Mouse (Mus musculus): ENCODE results near the gene Gm48551. TPM values are rescaled to one million over a fixed set of nuclear protein-coding genes. Genes with fewer than 3 reads are reported as not detected.

Gm48551 gene
- polyA plus RNA-seq, 1 experiment from 2014 or later, result 2.7 TPM

DNA sequence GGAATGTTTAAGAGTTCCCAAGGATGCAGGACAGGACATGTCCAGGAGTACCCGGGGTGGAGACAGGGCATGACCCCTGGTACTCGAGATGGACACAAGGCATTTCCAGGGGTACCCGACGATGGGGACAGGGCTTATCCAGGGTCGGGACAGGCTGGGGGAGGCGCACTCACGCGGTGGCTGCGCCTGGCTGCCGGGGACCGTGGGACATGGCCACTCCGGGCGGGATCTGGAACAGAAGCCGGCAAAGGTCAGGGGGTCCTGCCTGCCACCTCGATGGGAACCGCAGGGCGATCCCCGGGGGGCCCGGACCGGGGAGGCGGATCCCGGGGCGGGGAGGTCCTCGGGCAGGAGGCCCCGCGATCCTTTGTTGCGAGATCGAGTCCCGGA, 34.3 kb upstream of the Gm48551 start:
- peak overlapping the region; percentile 95 for H3K27ac ChIP-seq (replicated peaks)
- H3K27me3 ChIP-seq (replicated peaks; ENCODE audit: low read depth, poor library complexity, severe bottlenecking), result peaks cover 42% of the 10 kb centered on the region
- peaks cover 38% of the 10 kb centered on the region for H3K36me3 ChIP-seq (replicated peaks)
- H3K9me3 ChIP-seq, result no peaks in the 10 kb centered on the region
- peaks cover 61% of the 10 kb centered on the region for H3K4me1 ChIP-seq
- H3K4me3 ChIP-seq, result peak overlapping the region; percentile 98
- WGBS, result 1% methylated on average over 29 of the region's 29 CpGs
- DNase-seq (ENCODE audit: low spot score), result no peak

DNA sequence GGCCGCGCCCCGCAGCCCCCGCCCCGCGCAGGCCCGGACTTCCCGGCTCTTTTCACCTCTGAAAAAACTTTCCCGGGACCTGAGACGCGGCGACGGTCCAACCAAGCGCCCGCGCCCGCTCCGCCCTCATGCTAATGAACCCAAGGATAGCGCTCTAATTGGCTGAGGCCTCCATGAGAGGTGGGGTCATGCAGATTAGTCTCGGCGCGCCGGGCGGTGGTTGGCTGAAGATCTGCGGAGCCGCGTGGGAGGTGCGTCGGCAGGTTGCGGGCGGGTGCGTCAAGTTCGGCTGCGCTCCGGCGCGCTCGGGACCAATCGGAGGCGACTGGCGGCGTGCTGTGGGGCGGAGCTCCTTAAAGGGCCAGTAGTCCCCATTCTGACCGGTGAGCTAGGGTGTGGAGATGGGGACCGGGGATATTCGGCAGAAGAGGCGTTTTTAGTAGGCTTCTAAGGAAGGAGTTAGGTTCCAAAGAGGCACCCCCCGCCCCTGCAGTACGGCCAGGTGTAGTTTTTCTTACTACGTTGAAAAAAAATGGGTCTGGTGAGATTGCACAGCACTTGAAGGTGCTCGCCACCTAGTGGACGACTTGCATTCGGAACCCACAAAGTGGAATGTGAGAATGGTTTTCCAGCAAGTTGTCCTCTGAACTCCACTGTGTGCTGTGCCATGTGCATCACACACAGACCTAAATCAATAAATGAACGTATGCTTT, 33.8 kb upstream of the Gm48551 start, which contains the start of gene Hmg20b:
Hmg20b (minus strand) TSS at position 130 of the 713 bp plus-strand sequence.
- H3K4me1 ChIP-seq, result peaks cover 66% of the 10 kb centered on the region
- H3K9me3 ChIP-seq, result no peaks in the 10 kb centered on the region
- peaks cover 39% of the 10 kb centered on the region for H3K27me3 ChIP-seq (replicated peaks; ENCODE audit: low read depth, poor library complexity, severe bottlenecking)
- H3K36me3 ChIP-seq (replicated peaks), result peaks cover 32% of the 10 kb centered on the region
- peak within 1 kb of the TSS; percentile 98 for H3K4me3 ChIP-seq
- DNase-seq (ENCODE audit: low spot score), result peak; percentile 100
- under 1% methylated on average over 54 of the region's 54 CpGs for WGBS
- peak within 1 kb of the TSS; percentile 95 for H3K27ac ChIP-seq (replicated peaks)

GRCm38 (mm10) chr10:81351678-81352291, 32.5 kb upstream of the Gm48551 start:
- Histone ChIP-seq H3K4me1 (peaks cover 62% of the 10 kb centered on the region), H3K27ac (replicated peaks) (no peak overlapping the region), H3K9me3 (no peaks in the 10 kb centered on the region), H3K36me3 (replicated peaks) (peaks cover 19% of the 10 kb centered on the region), H3K4me3 (peak overlapping the region; percentile 25; the same call in 1 of the 2 replicates), H3K27me3 (replicated peaks; ENCODE audit: low read depth, poor library complexity, severe bottlenecking) (peaks cover 39% of the 10 kb centered on the region)
- DNase-seq (ENCODE audit: low spot score), result no peak
- WGBS, result 22% methylated on average over 9 of the region's 9 CpGs

DNA sequence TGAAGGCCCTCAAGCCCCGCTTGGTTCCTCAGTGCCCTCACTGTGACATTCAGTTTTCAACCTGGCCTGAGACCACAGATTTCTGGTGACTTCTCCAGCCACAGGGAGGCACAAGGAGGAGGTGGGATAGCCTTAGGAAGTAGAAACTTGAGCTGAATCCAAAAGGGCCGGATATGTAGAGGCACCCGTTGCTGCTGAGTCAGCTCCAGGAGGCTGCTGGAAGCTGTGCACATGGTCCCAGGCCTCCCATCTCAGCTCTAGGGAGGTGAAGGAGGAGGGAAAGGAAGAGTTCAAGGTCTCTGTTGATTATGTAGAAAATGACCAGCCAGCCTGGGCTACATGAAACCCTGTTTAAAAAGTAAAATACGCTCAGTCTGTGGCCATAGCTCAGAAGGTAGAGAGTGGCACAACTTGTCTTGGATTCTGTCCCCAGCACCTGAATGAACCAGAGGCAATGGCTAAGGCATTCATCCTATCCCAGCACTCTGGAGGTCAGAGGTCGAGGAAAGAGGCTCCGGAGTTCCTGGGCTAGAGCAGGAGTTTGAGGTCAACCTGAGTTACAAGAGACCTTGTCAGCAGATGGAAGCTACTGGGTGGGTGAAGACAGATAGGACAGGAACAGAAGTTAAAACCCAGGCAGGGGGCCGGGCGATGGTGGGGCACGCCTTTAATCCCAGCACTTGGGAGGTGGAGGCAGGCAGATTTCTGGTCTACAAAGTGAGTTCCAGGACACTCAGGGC, 29.4 kb upstream of the Gm48551 start:
- 57% methylated on average over 9 of the region's 9 CpGs for WGBS
- H3K4me3 ChIP-seq, result no peak overlapping the region
- H3K9me3 ChIP-seq, result no peaks in the 10 kb centered on the region
- DNase-seq (ENCODE audit: low spot score), result no peak
- 0 out of 2 replicates have a peak, but pooled peaks cover under 1% of the 10 kb centered on the region for H3K36me3 ChIP-seq (replicated peaks)
- H3K27me3 ChIP-seq (replicated peaks; ENCODE audit: low read depth, poor library complexity, severe bottlenecking), result peaks cover 41% of the 10 kb centered on the region
- peaks cover 62% of the 10 kb centered on the region for H3K4me1 ChIP-seq
- H3K27ac ChIP-seq (replicated peaks), result no peak overlapping the region; the same call in 1 of the 2 replicates

DNA sequence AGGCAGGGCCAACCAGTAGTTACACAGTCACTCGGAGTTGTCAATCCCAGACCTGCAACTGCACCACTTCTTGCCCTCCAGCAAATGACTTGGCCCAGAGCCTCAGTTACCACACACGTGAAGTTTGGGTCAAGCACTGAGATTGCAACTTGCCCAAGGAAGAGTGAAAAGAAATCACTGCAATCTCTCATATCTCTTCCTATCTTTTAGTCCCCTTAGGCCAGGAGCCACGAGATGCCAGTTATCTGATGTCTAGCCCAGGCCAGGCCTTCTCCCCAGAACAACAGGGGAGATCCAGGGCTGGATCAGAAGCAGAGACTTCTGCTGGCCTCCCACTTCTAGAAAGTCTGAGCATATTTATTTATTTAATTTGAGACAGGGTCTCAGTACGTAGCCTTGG, 28.7 kb upstream of the Gm48551 start:
- Histone ChIP-seq H3K36me3 (replicated peaks) (0 out of 2 replicates have a peak, but pooled peaks cover 4% of the 10 kb centered on the region), H3K4me3 (no peak overlapping the region), H3K27ac (replicated peaks) (no peak overlapping the region), H3K27me3 (replicated peaks; ENCODE audit: low read depth, poor library complexity, severe bottlenecking) (peaks cover 42% of the 10 kb centered on the region), H3K4me1 (peaks cover 66% of the 10 kb centered on the region), H3K9me3 (no peaks in the 10 kb centered on the region)
- no peak for DNase-seq (ENCODE audit: low spot score)
- WGBS, result 70% methylated on average over 4 of the region's 4 CpGs

- Histone ChIP-seq H3K27me3 (replicated peaks; ENCODE audit: low read depth, poor library complexity, severe bottlenecking) (peaks cover 42% of the 10 kb centered on the region), H3K36me3 (replicated peaks) (peaks cover 12% of the 10 kb centered on the region; the same call in 1 of the 2 replicates), H3K27ac (replicated peaks) (no peak overlapping the region; the same call in 1 of the 2 replicates), H3K9me3 (no peaks in the 10 kb centered on the region), H3K4me1 (peaks cover 68% of the 10 kb centered on the region), H3K4me3 (peak overlapping the region; percentile 85)
- WGBS, result 56% methylated on average over 12 of the region's 12 CpGs
- DNase-seq (ENCODE audit: low spot score), result no peak
These were observed 27.8 kb upstream of the Gm48551 start for GRCm38 (mm10) chr10:81356352-81356990.

GRCm38 (mm10) chr10:81356991-81357844, 27.0 kb upstream of the Gm48551 start, which contains the start of gene Mfsd12:
TSS of gene Mfsd12 (plus strand) at chr10:81357491.
- Histone ChIP-seq H3K36me3 (replicated peaks) (peaks cover 19% of the 10 kb centered on the region; the same call in 1 of the 2 replicates), H3K9me3 (no peaks in the 10 kb centered on the region), H3K4me1 (peaks cover 70% of the 10 kb centered on the region), H3K4me3 (peak within 1 kb of the TSS; percentile 85), H3K27me3 (replicated peaks; ENCODE audit: low read depth, poor library complexity, severe bottlenecking) (peaks cover 49% of the 10 kb centered on the region), H3K27ac (replicated peaks) (peak within 1 kb of the TSS; percentile 85)
- DNase-seq (ENCODE audit: low spot score), result peak; percentile 92
- WGBS, result 3% methylated on average over 79 of the region's 79 CpGs

GRCm38 (mm10) chr10:81358209-81358608, 26.1 kb upstream of the Gm48551 start:
- Histone ChIP-seq H3K27me3 (replicated peaks; ENCODE audit: low read depth, poor library complexity, severe bottlenecking) (peaks cover 59% of the 10 kb centered on the region), H3K27ac (replicated peaks) (0 out of 2 replicates have a peak overlapping the region, but pooled peaks have one; percentile 85), H3K4me1 (peaks cover 80% of the 10 kb centered on the region), H3K4me3 (peak overlapping the region; percentile 85), H3K9me3 (no peaks in the 10 kb centered on the region), H3K36me3 (replicated peaks) (peaks cover 29% of the 10 kb centered on the region)
- WGBS, result 25% methylated on average over 4 of the region's 4 CpGs
- DNase-seq (ENCODE audit: low spot score), result no peak

- peaks cover 65% of the 10 kb centered on the region for H3K27me3 ChIP-seq (replicated peaks; ENCODE audit: low read depth, poor library complexity, severe bottlenecking)
- 63% methylated on average over 1 of the region's 1 CpGs for WGBS
- DNase-seq (ENCODE audit: low spot score), result no peak
- no peaks in the 10 kb centered on the region for H3K9me3 ChIP-seq
- H3K27ac ChIP-seq (replicated peaks), result no peak overlapping the region
- H3K4me1 ChIP-seq, result peaks cover 86% of the 10 kb centered on the region
- peaks cover 32% of the 10 kb centered on the region for H3K36me3 ChIP-seq (replicated peaks)
- peak overlapping the region; percentile 85 for H3K4me3 ChIP-seq
These were observed 25.4 kb upstream of the Gm48551 start for GRCm38 (mm10) chr10:81358841-81359240.

DNA sequence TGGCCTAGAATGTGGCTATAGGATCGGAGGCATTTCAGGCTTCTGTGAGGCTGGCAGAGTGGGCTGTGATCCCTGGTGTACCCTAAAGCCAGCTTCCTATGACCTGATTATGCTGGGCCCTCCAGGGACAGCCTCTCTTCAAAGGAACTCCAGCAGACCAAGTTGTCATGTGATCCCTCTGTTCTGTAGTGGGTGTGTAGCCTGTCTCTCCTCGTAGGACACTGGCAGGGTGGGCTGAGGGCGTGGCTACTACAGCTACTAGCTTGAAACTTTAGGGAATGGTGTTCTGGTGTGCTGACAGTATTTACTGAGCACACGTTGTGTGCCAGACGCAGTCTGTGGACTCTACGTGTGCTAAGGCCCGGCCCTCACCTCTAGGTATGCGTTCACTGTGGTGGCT, 23.5 kb upstream of the Gm48551 start:
- Histone ChIP-seq H3K4me1 (peaks cover 91% of the 10 kb centered on the region), H3K27me3 (replicated peaks; ENCODE audit: low read depth, poor library complexity, severe bottlenecking) (peaks cover 79% of the 10 kb centered on the region)

DNA sequence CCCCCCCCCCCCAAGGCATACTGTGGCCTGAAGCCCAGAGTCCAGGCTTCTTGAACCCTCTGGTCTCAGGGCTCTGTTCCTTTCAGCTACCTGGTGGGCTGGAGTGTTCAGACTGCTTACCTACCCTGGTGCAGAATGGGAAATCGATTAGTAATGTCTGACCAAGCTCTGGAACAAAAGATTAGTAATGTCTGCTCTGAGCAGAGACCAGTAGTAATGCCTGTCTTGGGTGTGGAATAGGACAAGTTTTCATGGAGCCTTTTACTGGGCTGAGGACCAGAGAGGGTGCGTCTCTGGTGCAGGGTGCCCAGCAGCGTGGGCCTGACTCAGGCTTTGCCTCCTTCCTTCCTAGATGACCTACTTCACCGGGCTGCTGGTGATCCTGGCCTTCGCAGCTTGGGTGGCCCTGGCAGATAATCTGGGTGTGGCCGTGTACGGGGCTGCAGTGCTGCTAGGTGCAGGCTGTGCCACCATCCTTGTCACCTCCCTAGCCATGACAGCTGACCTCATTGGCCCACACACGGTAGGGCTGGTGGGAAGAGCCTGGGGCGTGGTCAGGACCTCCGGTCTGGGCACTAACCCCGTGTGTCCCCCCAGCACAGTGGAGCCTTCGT, 21.8 kb upstream of the Gm48551 start:
- DNase-seq (ENCODE audit: low spot score), result no peak
- H3K36me3 ChIP-seq (replicated peaks), result peaks cover 48% of the 10 kb centered on the region
- no peak overlapping the region for H3K27ac ChIP-seq (replicated peaks)
- WGBS, result 76% methylated on average over 12 of the region's 12 CpGs
- H3K27me3 ChIP-seq (replicated peaks; ENCODE audit: low read depth, poor library complexity, severe bottlenecking), result peaks cover 69% of the 10 kb centered on the region
- no peaks in the 10 kb centered on the region for H3K9me3 ChIP-seq
- peaks cover 97% of the 10 kb centered on the region for H3K4me1 ChIP-seq
- peak overlapping the region; percentile 54; the same call in 1 of the 2 replicates for H3K4me3 ChIP-seq

More for the DNA sequence above, 23.5 kb upstream of the Gm48551 start:
- peaks cover 34% of the 10 kb centered on the region for H3K36me3 ChIP-seq (replicated peaks)
- 72% methylated on average over 8 of the region's 8 CpGs for WGBS
- H3K27ac ChIP-seq (replicated peaks), result 0 out of 2 replicates have a peak overlapping the region, but pooled peaks have one; percentile 16
- no peaks in the 10 kb centered on the region for H3K9me3 ChIP-seq
- H3K4me3 ChIP-seq, result peak overlapping the region; percentile 17; the same call in 1 of the 2 replicates
- DNase-seq (ENCODE audit: low spot score), result no peak
